Mouse (Mus musculus): ENCODE measurements around the gene Tspan18.

Gene Tspan18

DNA sequence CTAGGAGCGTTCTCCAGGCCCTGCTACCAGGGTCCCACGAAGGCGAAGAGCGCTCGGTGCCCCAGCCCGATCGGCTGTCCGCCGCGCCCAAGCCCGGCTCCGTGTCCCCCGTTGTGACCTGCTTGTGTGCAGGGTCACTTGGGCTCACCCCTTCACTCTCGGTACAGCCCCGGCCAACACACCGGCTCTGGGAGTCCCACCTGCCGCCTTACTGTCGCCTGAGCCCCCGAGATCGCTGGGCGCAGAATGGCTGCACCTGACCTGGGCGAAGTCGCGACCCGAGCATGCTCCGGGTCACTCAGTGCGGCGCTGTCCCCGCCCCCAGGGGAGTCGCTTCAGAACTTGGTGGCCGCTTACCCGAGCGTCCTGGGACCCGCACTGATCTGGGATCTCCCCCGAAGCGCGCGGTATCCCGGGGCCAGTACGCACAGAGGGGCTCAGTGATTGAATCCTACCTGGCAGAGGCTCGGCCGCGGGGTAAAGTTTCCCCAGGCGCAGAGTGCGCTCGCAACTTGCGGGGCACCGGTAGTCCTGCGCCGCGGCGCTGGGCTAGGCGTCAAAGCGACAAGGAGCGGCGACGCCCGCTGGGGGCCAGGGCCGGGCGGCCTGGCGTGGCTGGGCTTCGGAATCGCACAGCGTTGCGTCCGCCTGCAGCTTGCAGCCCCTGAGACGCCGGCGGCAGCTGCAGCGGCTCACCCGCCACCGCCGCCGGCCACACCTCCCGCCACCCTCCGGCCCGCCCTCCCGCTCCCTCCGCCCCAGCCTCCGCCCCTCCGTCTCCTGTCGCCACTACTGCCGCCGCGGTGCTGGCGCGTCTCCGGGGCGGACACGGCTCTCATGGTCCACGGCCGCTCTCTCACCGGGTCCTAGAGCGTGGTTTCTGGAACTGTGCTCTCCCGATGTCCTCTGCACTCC, at the start of gene Tspan18:
Tspan18 (minus strand) TSS at position 689 of the 915 bp plus-strand sequence.
- peak; percentile 71 to 73 for DNase-seq

DNA sequence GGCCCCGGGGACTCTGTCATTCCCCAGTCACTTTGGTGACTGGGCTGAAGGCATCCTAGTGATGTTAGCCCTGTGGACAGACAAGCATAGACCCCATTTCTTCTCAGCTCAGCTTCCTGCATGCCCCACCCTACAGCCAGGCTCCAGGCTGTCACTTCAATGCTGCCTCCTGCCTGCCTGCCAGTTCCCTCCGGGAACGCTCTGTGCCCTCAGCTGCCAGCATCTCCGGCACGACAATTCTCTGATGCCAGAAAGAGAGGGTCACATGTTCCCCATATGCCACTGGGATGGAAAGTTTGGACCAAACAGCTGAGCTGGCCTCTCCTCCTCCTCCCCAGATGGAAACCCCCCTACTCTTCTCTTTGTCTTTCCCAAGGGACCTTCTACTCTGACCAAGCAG, 49.5 kb upstream of the Tspan18 start:
- DNase-seq: peak in 1 of 2 experiments; percentile 24

DNA sequence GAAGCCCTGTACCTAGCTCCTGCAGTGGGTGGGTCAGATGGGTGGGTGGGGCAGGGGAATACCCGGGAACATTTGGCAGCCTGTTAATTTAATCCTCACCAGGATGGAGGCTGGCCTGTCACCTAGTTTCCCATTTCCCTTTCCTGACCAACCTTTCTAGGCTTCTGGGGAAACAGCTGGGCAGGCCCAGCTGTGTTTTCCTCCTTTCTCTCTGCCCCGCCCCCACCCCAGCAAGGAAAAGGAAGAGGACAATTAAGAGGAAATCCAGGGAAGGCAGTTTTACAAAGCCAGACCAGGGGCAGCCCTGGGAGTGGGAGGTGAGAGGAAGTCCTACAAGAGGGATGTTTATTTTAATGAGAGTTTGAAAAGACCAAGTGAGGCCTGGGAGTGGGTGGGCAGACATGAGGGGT, 46.4 kb upstream of the Tspan18 start:
- no peak for DNase-seq

DNA sequence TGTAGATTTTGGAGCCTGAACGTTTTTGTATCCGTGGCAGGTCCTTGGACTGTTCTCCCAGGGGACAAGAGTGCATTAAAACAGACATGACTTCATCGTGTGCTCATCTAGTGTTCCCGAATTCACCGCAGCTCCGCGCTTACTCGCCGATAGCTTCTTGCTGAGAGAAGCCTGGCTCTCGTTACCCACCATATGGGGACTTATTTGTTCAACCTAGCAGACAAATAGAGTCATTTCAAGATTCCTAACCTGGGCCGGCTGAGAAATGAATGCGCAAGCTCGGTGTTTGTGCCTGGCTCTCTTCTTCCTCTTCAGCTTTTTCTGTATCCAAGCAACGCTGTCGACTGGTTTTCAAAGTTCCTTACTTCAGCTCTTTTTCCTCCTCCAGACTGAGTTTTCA, 43.5 kb upstream of the Tspan18 start:
- no peak for DNase-seq

GRCm38 (mm10) chr2:93377157-93377556, 42.9 kb upstream of the Tspan18 start:
- DNase-seq: no peak

DNA sequence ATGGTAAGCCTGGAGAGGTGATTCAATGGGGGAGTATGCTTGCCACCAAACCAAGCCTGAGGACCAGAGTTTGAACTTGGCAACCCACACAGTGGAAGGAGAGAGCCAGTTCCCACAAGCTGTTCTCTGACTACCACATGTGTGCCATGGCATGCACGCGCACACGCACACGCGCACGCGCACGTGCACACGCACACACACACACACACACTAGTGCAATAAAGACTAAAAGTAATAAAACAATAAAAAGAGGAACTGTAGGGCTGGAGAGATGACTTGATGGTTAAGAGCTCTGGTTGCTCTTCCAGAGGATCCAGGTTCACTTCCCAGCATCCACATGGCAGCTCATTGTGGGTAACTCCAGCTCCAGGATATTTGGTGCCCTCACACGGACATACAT, 38.6 kb upstream of the Tspan18 start:
- DNase-seq: no peak

DNA sequence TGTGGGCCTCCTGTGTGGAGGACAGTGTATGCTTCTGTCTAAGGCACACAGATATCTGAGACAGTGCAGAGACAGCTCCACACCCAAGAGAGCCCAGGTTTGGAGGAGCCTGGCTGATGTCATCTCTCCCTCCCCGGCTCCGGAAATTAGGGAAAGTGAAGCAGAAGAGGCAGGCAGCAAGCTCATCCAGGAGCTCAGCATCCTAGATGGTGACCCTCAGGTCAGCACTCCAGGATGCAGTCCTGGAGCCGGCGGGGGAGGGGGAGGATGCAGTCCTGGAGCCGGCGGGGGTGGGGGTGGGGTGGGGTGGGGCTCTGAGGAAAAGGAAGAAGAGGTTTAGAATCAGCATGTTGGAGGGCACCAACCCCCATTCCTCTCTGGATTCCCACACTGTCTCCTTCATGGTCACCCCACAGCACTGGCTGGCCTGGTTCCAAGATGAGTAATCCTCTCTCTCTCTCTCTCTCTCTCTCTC, 37.8 kb upstream of the Tspan18 start:
- DNase-seq: no peak

GRCm38 (mm10) chr2:93368954-93369353, 34.6 kb upstream of the Tspan18 start:
- no peak for DNase-seq

GRCm38 (mm10) chr2:93367962-93368361, 33.7 kb upstream of the Tspan18 start:
- no peak for DNase-seq

DNA sequence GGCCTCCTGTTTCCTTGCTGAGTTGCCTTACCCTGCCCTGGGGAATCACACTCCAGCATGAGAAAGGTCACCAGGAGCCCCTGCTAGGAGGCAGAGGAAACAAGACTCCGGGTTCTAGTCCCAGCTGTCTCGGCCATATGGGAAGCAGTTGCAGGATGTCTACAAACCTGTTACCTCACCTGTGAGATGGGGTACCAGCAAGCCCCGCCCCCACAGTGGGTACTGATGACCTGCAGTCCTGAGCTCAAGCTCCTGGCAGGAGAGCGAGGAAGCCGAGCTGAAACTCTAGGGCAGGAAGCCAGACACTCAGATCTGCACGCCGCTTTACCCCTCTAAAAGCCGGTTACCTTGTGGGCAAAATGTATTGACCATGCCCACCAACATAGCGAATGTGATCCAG, 31.1 kb upstream of the Tspan18 start:
- DNase-seq: no peak

- no peak for DNase-seq
These were observed 30.6 kb upstream of the Tspan18 start for GRCm38 (mm10) chr2:93364951-93365350.

DNA sequence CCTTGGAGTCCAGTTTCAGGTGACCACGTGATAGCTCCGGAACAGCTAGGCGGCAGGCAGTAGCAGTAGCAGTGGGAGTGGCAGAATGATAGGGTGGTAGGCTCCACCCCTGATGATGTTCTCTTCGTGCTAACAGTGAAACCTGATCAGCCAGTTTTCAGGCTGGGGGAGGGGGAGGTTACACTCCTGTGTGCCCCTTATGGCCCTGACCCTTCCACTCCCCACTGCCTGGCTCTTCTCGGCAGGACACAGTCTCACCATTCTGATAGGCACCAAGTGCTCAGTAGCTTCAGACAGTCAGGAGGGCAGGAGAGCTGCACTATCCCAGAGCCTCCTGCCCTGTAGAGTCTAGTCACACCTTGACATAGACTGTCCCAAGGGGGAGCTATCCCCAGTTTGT, 27.1 kb upstream of the Tspan18 start:
- no peak for DNase-seq

DNA sequence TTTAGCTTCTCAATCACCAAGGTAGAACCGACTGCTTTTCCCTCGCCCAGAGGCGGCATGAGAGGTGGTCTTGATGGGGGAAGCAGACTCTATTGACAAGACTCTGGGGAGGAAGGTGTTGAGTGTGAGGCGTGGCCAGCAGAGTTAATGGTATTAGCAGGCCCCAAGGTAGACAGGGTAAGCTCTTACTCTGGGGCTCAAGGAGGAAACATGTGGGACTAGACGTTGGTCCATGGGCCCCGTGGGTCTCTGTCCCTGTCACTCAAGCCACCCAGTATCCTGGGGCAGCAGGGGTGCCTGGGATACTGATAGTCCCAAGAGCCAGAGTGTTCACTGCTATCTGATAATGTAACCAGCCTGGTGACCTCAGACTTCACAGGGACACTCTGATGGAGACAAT, 26.0 kb upstream of the Tspan18 start:
- DNase-seq: no peak

DNA sequence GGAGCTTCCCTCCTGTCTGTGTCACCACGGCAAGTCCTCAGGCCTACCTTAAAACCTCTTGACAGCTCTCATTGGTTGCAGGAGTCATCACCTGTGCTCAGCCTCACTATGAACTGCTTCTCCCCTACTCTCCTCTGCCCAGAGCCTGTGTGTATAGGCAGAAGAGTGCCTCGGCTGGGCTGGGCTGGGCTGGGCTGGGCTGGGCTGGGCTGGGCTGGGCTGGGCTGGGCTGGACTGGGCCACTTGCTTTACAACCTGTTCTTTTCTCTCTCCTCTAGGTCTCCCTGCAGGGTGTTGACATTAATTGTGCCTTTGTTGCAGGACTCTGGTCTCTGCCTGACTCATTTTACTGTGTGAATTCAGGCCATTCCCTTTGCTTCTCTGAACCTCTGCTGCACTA, 23.1 kb upstream of the Tspan18 start:
- DNase-seq: no peak

- no peak for DNase-seq
These were observed 21.5 kb upstream of the Tspan18 start for GRCm38 (mm10) chr2:93355845-93356244.

GRCm38 (mm10) chr2:93354621-93355020, 20.3 kb upstream of the Tspan18 start:
- DNase-seq: no peak

DNA sequence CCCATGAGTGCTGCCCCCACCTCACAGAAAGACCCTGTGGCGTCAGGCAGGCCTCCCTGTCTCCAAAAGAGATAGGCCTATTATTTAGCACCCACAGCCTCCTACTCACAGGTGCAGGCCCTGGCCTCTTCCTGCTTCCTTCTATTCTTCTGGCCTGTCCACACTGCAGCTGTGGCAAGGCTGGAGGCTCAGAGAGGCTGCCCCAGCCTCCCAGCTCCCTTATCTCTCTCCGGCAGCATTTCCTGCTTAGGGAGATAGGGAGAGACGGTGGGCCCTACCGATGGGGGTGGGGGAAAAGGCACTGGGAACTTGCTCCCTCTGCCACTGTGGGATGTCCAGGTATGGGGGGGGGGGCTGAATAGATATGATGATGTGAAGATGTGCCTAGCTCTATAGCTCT, 19.4 kb upstream of the Tspan18 start:
- DNase-seq: peak; percentile 41 to 67

DNA sequence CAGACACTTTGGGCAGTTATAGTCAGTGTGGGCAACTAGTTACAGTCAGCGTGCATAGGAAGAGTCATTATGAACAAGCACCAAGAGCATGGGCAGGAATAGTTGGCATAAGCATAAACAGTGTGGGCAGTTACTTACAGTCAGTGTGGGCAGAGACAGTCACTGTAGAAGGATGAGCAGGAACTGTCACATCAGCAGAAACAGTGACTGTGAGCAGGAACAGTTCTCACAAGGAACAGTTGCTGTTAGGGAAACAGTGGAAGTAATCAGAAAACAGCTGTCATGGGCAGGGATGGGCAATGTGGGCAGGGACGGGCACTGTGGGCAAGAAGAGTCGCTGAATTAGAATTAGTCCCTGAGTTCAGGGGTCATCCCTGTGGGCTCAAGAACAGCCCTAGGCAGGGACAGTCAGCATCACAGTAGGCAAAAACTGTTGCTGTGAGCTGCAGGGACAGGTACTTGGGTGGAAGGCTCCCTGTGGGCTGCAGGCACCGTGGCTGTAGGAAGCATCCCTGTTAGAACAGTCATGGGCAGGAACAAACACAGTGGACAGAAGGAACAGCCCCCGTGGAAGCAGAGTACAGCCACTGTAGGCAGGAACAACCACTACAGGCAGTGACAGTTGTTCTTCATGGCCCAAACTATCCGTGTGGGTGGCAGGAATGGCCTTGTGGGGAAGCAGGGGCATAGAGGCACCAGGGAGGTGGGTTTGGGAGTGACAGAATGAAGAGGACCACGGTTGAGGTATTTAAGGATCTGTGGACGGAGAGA, 18.8 kb upstream of the Tspan18 start:
- no peak for DNase-seq

DNA sequence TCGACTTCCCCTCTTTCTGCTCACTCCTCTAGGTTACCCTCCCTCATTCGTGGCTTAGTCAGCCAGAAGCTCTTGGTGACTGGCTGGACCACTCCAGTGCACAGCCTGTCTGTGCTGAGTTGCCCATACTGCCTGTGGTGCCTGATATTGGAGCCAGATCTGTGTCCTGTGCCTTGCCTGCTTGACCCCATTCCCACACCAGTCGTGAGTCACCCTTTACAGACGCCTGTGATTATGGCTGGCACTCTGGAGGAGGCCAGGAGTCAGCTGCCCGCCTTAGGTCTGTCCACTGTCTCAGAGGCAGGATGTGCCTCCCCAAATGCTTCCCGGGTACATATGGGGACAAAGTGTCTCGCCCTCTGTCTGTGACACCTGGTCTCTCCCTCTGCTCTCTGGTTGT, 17.0 kb upstream of the Tspan18 start:
- DNase-seq: no peak

DNA sequence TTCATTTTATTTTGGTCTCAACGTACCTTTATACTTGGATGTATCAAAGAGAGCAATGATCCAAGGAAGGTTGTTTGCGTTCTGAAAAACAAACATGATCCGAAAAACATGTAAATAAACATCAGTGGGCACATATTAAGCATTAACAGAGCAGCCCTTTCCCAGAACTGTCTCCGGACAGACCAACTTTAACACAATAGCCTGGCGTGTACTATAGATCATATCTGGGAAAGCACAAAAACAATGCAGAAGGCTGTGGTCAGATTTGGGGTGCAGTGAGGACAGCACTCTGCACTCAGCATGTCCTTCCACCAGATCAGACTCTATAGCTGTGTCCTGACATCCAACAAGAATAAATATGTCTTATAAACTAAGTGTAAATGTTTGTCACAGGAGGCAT, 12.7 kb upstream of the Tspan18 start:
- DNase-seq: peak; percentile 9 to 36

DNA sequence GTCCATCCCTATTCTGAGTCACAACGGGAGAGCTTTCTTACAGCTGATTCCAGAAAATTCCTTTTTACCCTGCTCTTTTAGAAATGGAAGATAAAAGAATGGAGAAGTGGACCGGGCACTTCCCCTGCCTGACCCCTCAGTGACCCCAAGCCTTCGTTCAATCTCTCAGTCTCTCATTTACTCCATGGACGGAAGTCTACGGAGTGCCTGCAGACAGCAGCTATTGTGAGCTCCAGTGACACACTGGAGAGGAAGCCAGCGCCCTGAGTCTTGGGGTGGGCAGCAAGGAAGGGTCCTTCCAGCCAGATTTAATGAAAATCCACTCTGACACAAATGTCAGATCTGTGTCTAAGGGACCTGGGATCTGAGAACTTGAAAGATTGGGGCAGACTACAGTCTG, 12.3 kb upstream of the Tspan18 start:
- DNase-seq: no peak

- DNase-seq: no peak
These were observed 11.5 kb upstream of the Tspan18 start for GRCm38 (mm10) chr2:93345663-93346268.

GRCm38 (mm10) chr2:93339373-93340106, 5.2 kb upstream of the Tspan18 start:
- DNase-seq: peak; percentile 41 to 69
